Mouse (Mus musculus): ENCODE measurements around the gene Rnd2.
A peak's percentile ranks its signal among the peaks of the same experiment; 100 is the strongest.
"Not testable (repeated sequence)": the region's sequence is repeated elsewhere in the genome, so short reads cannot be mapped to it uniquely, and the experiment has no call there.

The Rnd2 gene

DNA sequence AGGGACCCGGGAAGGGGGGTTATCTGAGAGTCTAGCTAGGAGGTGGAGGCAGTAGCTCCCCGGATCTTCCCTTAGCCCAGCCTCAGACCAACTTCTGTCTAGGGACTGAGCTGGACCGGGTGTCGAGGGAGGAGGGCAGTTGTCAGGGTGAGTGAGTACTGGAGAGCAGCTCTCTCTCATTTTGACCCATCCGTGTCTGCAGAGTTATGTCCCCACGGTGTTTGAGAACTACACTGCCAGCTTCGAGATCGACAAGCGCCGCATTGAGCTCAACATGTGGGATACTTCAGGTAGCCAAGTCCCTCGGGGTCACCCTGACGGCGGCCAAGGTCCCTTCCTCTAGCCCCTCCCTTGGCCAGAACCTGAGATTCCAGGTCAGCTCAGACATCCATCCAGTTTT lies 3.9 kb downstream of the Rnd2 start:
- no peak for DNase-seq (ENCODE audit: low spot score)

DNA sequence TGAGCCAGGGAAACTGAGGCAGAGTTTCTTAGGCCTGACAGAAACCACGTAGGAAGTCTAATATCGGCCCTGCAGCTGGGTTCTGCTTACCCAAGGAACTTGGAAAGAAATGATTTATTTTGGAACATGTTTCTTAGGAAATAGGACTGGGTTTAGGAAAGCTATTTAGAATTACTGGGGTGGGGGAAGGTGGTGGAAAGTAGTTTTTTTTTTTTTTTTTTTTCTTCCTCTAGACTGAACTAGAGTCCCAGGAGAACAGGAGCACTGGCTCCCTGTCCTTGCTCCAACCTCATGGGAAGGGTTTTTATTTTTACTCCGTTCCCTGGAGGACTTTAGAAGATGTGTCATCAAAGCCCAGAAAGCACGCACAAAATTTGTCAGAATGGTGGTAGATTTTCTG lies 4.4 kb downstream of the Rnd2 start:
- DNase-seq (ENCODE audit: low spot score): no peak

DNA sequence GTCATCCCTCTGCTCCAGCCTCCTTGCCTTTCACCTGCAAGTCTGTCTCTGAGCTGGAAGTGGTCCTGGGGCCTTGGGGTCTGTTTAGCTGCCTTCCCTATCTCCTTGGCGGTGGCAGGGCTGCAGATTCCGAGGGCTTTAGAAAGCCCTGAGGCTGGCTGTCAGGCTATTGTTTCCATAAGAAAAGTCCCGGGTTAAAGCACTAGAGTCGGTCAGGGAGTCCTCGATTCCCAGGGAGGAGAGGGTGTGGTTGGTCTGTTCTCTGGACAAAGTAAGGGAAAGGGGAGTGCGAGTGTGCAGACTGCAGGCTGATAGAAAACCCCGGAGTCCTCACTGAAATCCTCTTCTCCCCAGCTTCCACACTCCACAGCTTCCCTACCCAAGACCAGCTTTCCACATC lies 5.4 kb downstream of the Rnd2 start:
- DNase-seq (ENCODE audit: low spot score): no peak

DNA sequence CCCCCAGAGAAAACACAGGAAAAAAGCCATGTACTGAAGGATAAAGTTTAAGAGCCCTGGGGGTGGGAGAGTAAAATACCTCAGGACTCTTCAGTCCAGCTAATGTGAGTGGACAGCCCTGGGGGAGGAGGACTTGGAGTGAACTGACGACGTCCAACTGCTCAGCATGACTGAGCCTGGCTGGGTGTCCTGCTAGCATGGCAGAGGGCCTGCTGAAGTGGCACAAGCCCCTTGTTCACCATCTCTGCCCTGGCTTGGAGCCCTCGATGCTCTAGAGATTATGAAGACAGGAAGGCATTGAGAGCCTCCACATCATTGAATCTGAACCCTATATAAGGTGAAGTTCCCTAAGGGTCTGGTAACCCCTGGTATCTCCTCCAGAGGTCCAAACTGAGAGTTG lies 7.1 kb downstream of the Rnd2 start:
- DNase-seq (ENCODE audit: low spot score): no peak

DNA sequence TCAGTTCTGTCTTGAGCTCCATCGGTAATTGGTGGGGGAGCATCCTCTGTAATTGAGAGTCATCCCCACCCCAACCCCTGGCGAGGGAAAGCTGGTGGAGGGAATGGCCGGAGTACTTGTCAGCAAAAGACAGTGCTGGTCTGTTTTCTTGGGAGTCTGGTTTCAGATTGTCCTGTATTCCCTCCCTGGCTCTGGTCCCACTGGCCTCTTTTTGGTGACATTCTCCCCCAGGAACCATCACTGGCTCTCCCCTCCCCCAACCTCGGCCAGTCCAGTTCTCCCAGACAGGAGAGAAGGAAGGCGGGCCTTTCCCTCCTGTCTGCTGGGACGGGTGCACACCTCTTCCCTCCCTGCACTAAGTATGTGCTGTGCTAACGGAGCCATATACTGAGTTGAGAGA lies 7.5 kb downstream of the Rnd2 start:
- no peak for DNase-seq (ENCODE audit: low spot score)

DNA sequence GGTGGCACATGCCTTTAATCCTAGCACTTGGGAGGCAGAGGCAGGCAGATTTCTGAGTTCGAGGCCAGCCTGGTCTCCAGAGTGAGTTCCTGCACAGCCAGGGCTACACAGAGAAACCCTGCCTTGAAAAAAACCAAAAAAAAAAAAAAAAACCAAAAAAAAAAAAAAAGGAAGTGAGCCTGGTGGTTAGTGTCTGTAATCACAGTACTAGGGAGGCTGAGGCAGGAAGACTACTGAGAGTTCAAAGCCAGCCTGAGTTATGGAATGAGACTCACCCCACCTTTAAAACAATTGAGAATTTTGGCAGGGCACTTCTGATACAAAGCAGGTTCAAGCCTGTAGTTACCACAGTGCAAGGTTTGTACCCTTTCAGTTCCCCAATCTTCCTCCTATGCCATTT lies 8.9 kb downstream of the Rnd2 start:
- DNase-seq (ENCODE audit: low spot score): not testable (repeated sequence)

DNA sequence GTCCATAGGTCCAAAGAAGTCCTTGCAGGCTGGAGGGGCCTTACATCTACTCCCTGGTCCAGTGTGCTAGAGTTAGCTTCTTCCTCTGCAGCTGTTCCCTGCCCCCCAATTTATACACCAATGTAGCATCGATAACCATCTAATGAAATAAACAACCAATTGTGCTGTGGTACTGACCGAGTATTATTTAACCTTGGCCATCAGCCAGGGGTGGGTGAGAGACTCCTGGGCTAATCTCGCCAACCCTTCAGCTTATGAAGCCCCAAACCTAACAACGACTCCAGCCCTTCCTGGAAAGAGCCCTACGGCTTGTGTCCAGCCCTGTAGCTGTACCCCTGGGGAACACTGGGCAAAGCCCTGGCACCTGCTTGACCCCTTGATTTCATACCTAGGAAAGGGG lies 9.5 kb downstream of the Rnd2 start:
- no peak for DNase-seq (ENCODE audit: low spot score)

DNA sequence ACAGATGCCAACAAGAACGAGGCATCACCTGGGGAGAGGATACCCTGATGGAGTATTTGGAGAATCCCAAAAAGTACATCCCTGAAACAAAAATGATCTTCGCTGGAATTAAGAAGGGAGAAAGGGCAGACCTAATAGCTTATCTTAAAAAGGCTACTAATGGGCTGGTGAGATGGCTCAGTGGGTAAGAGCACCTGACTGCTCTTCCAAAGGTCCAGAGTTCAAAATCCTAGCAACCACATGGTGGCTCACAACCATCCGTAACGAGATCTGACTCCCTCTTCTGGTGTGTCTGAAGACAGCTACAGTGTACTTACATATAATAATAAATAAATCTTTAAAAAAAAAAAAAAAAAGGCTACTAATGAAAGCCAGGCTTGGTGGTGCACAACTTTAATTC lies 11.6 kb downstream of the Rnd2 start:
- not testable (repeated sequence) for DNase-seq (ENCODE audit: low spot score)

DNA sequence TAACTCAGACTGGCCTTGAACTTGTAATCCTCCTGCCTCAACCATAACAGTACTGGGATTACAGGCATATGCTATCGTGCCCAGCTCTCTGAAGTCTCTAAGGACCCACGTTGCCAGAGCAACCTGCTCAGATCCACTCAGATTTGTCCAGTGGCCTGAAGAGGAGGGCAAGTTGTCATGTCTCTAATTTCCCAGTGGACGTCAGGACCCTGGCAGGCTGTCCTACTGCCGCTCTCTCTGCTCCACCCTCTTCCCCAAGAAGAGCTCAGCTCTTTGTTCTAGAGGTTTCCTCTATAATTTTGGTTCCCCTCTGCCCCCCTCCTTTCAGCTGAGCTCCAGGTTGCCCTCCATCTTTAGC lies 12.4 kb downstream of the Rnd2 start:
- DNase-seq (ENCODE audit: low spot score): no peak

DNA sequence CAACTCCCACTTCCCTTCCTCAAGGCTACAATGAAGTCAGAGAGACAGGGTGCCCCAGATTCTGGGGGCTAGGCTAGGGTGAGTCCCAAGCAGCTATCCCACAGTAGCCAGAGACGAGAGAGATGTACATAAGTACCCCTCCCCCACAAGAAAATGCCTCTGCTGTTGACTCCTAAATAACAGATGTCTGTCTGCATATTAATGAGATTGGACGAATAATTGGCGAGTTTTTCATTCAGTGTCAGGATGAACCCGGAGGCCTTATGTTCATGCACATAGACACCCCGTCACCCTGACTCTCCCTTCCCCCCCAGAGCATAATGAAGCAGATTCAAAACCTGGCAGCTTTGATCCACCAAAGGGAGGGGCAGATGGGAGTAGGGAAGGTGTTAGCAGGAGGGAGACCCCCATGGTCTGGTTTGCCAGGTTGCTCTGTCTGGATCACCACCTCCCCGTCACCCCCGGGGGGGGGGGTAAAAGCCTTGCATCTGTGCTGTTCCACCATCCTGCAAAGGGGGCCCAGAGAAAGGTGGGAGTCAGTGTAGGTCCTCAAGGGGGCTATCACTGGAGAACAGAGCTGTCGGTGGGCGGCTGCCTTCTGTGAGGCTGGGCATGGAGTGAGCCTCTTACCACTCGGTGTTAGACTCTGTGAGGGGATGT lies 12.9 kb downstream of the Rnd2 start:
- no peak for DNase-seq (ENCODE audit: low spot score)

DNA sequence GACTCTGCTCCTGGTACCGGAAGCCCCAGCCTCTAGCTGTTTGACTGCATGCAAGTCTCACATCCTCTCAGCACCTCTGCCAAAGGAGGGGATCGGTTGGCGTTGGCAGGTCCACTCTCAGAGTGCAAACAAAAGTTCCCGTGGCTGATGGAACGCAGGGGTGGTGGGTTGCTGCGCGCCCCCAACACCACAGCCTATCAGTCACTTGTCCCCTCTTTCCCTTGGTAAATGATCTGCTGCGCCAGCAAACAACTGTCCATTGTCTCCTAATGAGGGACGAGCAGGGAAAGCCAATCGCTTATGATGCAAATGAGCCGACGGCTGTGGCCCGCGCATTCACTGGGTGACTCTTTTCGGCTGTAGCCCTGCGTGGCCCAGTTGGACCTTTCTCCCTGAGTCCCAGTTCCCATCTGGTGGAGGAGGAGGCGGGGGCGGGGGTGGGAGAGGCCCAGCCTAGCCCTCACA lies 14.4 kb downstream of the Rnd2 start:
- no peak for DNase-seq (ENCODE audit: low spot score)

DNA sequence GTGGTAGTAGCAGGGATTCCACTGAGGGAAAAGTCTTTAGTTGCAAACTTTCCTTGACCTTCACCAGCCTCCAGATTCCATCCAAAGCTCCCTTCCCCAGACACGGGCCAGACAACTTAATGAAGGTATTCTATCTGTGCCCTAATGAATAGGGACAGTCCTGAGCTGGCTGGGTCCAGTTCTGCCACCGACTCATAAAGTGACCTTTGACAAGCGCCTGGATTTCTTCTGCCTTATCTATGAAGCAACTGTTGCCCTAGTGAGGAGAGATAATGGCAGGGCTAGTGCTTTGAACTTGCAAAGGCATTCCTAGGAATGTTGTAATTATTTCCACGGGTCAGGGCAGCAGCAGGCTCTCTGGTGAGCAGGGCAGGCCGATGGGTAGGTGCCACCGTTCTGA lies 16.1 kb downstream of the Rnd2 start:
- DNase-seq (ENCODE audit: low spot score): no peak

DNA sequence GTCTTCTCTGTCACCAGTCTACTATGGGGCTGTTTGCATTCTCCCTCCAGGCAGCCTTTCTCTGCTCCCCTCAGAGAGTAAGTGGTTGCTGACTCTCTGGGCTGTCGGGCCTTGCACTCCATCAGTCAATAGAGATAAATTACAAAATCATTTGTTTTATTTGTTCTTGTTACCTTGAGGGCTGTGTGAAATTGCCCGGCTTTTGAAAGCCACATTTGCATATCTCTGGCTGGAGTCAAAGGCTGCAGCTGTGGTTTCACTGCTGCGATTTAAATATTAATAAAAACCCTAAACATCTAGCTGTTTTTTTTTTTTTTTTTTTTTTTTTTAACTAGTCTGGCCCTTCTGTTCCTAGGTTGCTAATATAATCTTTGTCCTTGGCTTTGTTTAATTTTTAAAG lies 19.0 kb downstream of the Rnd2 start:
- DNase-seq (ENCODE audit: low spot score): no peak

DNA sequence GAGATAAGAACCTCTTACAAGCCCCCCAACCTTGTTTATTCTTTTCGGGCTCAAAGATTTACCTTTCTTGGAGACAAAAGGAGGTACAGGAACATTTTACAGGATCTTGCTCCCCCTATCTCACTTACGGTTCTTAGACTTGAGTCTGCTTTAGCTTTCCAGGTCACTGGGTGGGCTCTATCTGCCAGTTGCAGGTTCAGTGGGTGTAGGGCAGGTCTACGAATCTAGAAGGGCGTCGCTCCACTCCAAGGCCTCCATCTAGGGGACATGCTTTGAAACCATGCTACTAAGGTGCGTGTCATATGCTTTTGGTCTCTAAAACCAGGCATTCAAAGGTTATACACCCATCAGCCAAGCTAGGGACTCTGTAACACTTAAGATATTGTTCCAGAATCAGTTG lies 19.4 kb downstream of the Rnd2 start:
- DNase-seq (ENCODE audit: low spot score): no peak

DNA sequence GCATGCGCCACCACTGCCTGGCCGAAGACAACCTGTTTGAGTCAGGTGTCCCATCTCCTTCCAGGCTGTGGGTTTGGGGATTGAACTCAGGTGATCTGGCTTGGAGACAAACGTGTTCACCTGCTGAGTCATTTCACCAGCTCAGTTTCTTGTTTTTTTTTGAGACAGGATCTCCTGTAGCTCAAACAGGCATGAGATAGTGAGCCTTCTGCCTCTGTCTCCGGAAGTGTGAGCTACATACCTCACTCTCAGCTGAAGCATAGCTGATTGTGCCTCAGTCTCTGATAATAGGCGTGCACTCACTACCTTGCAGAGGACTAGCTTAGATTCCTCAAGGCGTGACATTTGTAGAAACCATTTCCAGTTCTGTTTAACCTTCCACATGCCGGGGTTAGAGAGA lies 20.0 kb downstream of the Rnd2 start:
- DNase-seq (ENCODE audit: low spot score): no peak

DNA sequence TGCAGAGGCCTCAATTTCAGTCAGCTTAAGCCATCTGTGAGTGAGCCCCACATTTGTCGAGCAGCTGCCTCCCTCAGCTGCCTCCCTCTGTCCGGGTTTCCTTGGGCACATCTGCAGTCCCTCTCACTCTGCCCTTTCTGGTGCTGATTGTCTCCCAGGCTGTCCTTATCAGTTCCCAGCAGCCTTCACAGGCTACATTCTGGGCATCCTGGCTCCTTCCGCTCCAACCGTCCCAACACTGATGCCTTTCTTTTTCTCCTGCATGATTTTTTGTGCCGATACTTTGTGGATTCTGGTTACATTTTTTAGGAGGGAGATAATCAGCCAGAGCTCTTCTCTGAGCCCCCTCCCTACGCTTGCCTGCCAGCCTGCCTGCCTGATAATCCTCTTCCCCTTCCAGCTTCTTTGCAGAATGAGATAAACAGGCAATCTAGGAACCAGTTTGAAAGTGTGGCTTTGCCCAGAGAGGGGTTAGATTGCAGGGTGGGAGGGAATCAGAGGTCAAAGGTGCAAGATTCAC lies 20.8 kb downstream of the Rnd2 start:
- DNase-seq (ENCODE audit: low spot score): no peak

DNA sequence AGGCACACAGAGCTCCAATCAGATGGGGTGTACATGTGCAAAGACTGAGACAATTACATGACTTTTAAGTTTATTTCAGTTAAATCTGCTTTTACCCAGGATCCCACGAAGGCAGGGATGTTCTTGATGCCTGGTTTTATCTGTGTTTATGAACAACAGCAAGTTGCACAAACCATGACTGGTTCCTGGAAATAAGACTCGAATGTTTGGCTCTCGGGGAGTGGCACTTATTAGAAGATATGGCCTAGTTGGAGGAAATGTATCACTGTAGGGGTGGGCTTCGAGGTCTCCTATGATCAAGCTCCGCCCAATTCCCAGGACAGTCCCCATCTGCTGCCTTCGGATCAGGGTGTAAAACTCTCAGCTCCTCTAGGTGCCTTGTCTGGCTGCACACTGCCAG lies 21.3 kb downstream of the Rnd2 start:
- no peak for DNase-seq (ENCODE audit: low spot score)

DNA sequence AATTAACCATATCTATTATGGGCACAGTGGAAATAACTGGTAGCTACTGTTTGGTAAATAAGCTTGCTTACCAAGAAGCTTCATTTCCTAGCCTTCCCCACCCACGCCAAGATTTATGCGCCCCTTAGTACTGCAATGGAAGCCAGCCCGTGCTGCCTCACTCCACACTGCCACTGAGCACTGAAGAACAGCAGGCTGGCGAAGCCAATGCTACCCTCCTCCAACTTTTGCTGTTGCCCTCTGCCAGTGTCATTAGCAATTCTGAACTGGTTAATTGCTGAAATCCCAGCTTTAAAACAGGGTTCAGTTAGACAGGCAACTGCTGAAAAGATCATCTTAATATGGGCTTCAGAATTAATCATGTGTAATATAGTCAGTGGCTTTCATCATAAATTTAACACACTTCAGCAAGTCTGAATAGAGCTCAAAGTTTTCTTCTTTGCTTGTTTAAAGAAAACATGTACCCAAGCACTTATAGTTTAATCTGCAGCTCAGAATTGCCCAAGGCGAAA lies 41.5 kb downstream of the Rnd2 start:
- DNase-seq (ENCODE audit: low spot score): no peak

DNA sequence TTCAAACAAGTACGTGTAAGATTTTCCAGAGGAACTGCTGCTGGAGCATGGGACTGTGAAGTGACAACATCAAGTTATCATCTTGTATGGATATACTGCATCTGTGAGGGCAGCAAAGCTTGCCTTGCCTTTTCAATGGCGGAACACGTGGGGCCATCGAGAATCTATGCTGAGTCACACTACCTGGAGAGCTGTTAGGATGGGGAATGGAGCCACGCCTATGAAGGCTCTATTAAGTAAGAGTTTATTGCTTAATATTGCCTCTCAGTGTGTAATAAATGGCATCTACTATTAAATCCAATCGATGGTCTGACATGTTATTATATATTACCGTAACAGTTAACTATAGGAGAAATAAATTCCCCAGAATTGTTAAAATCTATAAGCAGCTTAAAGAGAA lies 42.3 kb downstream of the Rnd2 start:
- no peak for DNase-seq (ENCODE audit: low spot score)

DNA sequence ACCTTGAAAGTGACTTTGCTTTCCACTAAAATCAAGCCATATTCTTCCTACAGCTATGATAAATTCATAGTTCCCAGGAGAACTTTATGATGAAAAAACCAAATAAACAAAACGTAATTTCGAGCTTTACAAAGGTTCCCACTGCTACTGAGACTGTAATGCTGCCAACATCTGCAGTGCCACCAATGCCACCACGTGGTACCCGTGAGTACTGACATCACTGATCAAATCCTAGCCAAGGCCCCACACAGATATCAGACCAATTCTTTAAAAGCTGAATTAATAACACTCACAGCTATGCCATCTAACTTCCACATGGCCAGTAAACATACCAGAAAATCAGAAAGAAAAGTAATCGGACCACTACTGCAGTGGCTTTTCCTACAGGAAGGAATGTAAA lies 54.1 kb downstream of the Rnd2 start:
- peak; percentile 16 for DNase-seq (ENCODE audit: low spot score)

DNA sequence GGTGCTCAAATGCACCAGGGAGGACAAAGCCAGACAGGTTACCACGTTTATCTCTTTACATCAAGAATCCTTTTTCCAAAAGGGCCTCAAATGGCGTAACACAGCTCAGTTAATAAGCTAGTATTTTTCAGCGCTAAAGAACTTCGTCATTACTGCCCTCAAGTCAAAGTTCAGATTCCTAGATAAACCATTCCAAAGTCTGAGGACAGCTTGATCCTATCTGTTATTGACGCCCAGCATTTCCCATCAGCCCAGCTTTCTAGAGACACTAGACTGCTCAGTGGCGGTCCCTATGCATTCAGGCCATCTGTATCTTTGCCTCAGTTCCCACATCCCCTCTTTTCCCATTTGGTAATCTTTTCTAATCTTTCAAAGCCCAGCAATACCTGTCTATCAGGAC lies 54.6 kb downstream of the Rnd2 start:
- DNase-seq (ENCODE audit: low spot score): no peak
